Mouse (Mus musculus): ENCODE data around the gene Sh3rf1.

Sh3rf1 gene

DNA sequence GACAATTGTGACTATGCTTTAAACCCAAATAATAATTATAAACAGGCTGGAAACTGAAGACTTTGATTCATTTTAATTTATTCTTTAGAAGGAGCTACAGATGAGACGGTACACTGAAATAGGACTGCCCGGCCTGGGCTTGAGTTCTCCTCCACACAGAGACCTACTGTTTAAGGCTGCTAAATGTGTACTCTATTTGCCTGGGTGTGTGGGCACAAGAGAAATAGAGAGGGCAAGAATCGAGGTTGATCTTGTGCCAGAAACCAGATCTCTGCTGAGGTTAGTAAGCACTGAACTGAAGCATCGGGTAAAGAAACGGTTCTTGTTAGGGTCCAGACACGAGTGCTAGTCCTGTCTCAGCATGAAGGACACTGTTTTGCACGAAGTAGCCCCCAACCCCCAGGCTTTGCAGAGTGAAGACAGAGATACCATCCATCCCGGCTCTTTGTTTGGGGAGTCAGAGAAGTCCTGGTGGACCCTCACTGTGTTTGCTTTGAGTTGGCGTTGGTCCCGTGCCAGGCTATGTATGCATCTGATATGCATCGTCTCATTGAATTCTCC is 64.4 kb downstream of the Sh3rf1 start:
- no peak for DNase-seq

DNA sequence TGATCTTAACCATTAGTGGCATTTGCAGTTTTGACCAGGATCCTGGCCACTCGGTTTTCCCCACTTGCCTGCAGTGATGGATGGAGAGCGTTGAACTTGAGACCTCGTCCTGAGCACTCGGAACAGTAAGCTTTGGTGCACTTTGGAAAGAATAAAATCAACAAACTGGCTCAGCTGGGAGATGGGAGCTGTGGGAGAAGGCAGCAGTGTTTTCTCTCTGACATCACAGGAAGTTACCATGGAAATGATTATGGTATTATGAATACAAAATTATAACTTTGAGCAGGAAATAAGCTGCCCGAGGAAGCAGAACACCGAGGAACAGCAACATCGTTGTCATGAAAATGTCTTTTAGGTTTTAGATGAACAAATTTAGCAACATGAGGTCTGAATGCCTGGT is 65.0 kb downstream of the Sh3rf1 start:
- no peak for DNase-seq

DNA sequence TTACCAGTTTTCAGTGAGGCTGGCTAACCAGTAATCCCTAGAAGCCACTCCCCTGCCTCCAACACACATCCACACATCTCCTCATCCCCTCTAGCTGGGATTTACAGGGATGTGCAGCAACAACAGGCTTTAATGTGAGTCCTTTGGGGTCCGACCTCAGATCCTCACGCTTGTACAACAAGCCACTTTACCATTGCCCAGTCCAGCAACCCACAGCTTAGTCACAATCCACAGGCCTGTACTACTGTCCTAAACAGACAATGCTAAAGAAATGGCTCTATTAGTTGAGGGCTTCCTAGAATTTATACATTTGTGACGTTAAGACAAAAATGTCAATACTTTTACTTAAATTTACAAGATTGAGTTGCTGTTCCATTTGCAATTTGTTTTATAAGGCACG is 71.4 kb downstream of the Sh3rf1 start:
- DNase-seq = no peak

DNA sequence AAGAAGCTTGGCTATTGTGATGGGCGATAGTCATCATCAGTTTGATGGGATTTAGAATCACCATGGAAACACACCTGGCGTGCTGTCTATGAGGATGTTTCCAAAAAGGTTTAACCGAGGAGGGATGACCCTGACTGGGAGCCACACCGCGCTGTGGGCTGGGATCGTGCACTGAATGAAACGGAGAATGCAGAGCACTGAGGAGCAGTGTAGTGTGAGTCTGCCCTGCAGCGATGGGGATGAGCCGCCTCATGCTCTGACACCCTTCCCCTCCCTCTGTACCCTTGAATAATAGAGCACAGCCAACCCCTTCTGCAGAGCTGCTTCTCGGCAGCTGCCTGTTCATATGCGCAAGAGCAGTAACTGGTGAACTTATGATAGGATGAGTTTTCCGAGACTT is 71.8 kb downstream of the Sh3rf1 start:
- no peak for DNase-seq

DNA sequence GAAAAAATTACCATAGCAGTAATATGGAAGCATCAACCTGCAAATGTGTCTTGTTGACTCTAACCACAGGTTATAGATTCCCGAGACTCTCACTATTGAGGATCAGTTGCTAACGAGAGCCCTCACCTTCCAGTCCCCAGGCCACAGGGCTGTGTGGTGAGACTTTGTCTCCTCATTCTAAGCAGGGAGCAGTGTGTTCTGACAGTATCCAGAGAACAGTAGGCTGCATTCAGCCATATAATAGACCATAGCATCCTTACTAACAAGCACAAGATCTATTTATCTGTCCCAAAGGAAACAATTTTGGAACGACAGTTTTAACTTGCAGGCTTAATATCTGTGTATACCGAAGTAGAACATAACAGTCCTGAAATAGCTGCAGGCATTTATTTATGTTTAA is 75.2 kb downstream of the Sh3rf1 start:
- DNase-seq = no peak

DNA sequence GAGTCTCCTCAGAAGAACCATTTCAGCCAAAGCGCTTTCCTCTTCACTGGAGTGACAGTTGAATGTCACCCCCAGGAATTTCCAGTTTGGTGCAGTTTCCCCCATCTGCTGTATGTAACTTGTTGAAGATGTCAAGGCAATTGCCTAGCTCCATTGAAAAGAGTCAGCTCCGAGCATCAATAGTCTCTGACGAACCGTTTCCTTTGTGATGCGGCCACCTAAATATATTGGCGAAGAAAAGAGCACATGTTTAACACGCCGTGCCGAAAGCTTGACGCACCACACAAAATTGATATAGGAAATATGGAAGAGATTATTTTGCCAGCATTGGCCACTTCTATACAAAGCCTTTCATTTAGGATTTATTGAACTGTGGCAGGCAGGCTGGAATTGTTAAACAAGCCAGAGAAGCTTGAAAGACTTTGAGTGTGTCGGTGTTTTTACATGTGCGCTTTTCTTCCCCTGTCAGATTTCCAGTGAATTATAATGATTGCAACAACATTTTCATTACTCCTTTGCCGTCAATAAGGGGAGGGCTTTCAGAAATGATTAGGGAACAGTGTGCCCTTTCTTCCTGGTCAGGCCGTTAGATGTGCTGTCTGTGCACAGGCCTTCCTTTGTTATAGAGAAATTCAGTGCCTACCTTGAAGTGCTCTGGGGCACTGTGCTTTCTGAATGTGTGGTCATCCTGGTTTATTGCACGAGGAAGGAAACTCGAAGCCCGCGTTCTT is 77.8 kb downstream of the Sh3rf1 start:
- DNase-seq = no peak

DNA sequence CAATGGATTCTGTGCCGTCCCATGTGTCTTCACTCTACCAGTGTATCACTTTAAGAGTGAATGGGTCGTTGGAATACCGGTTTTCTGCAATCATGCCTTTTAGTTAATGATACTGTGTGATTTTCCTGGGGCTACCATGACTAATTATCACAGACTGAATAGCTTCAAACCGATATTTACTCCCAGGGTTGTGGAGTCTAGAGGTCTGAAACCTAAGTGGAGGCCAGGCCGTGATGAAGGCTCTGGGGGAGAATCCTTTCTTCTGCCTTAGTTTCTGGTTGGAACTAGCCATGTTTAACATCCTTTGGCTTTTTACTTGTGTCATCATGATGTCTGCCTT is 78.3 kb downstream of the Sh3rf1 start:
- DNase-seq = no peak

DNA sequence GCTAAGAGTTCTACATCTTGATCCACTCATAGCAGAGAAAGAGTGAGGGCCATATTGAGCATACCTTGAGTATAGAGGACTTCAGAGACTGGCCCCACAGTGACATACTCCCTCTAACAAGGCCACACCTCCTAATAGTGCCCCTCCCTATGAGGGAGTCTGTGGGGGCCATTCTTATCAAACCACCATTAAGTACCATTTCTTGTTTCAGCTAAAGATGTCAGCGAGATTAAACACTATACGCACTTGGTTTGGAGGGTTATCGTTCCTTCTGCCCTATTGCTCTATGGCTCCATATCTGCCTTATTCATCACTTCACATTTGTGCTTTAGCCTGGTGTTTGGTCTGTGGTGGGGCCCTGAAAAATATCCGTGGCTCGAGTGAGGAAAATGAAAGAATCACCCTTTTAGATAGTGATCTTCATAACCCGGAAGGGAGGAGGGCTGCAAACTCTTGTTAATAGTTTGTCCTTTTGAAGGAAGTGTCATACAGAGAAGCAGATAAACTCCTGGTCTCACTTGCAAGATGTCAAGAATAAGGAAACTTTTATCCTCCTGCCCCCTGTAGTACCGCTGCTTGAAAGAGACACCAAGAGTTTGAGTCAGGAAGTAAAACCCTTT is 81.9 kb downstream of the Sh3rf1 start:
- no peak for DNase-seq

DNA sequence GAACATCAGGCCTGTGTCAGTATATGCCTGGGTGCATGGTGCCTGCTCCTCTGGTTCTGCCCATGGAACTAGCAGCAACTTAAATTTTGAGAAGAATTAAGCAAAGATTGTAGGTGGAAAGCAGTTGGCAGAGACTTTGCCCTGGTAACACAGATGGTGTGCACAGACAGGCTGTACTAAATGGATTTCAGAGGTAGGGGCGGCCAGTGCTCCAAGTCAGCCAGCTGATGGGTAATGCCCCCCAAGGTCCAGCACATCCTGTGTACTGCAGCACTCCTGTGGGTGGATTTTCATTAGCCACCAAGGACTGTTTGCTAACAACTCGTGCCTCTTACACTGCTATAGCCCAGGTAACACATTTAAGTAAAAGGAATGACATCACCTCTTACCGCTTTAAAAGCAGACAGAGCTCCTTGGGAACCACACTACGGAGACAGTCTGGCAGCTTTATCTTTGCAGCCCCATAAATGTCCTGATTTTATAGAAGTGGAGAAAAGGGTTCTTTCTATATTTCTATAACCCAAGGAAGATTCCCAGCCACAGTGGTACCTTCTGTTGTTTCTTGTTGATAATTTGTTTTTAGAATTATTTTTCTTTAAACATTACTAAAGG is 82.9 kb downstream of the Sh3rf1 start:
- DNase-seq = peak; percentile 64

DNA sequence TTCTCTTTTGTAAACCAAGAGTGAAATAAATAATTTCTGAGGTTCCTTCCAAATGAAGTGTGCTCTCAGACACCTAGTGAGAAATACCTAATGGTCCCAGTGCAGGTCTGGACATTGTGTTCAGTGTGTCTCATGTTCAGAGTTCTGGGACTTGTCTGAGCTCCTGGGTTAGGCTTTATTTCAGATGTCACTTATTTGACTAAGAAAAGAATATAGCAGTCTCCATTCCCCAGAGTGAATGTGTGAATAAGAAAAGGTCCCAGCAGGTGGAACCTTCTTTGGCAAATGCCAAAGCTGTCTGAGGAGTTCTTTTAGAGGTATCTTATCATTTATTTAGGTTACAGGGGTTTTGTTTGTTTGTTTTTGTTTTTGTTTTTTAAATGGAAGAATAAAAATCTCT is 85.2 kb downstream of the Sh3rf1 start:
- DNase-seq = no peak

DNA sequence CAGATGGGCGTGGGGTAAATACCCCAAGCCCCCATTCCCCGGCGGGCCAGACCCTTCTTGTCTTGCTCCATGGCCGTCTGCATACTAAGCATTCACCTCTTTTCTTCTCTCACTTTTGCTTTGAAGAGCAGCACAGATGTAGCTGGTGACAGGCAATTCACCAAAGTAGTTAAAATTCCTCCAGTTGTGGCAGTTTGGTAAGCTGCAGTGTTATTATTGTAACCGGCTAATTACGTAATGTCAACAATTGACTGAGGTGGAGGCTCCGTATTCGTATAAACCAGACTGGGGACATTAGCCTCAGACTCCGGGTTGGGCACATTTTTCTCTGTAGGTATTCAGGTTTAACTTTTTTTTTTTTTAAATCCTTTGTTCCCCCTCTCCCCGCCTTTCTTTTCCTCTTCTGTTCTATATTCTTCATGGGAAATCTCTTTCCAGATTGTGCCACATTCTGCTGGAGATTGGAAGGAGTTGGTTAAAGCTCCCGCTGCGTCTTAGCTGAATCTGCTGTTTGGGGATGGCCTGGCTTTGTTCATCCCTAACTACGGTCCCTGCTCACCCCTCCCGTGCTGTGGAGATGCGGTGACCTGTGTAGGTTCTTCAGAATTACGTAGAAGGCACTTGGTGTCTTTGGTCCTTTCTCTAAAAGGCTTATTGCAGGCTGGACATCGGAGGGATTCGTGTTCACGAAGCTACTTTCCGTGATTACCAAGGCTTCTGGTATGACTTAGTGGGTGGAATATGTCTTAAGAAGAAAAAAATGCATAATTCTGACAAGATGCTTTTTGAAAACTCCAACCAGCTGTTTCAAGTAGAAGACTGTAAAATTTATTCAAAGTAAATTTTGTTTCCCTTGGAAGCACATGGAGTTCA is 86.1 kb downstream of the Sh3rf1 start:
- peak; percentile 27 for DNase-seq

DNA sequence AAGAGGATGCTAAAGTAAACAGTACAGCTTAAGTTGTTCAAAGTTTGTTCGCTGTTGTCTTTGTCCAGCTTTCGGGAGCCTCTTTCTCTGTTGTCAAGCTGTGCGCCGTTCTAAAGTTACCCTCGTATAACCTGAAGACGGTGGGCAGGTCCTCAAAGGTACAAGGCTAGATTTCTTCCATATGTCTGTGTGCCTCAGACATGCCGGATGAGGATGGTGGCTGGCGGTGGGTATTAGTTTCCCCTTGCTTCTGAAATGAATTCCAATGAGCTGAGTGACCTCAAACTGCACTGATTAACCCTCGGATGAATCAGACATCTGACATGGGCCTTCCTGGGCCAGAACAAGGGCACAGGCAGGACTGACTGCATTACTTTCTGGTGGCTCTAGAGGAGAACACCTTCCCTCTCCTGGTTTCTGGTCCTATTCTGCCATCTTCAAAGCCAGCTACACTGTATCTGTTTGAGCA is 86.8 kb downstream of the Sh3rf1 start:
- DNase-seq = no peak

DNA sequence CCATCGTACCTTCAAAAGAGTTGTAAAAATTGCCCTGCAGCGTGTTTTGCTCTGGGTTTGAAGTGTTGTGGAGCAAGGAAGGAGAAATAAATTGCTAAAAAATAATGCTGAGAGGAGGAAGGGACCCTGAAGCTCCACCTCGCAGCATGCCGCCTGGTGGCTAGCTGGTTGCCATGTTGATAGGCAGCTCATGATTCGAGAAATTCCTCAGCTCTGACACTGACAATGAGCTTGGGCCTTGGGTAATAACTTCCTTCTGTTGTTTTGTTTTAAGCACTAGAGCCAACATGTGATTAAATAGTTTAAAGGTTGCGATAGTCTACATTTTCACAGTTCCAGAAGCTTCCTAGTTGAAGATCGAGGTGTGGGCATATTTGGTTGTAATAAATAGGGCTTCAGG is 89.3 kb downstream of the Sh3rf1 start:
- no peak for DNase-seq

DNA sequence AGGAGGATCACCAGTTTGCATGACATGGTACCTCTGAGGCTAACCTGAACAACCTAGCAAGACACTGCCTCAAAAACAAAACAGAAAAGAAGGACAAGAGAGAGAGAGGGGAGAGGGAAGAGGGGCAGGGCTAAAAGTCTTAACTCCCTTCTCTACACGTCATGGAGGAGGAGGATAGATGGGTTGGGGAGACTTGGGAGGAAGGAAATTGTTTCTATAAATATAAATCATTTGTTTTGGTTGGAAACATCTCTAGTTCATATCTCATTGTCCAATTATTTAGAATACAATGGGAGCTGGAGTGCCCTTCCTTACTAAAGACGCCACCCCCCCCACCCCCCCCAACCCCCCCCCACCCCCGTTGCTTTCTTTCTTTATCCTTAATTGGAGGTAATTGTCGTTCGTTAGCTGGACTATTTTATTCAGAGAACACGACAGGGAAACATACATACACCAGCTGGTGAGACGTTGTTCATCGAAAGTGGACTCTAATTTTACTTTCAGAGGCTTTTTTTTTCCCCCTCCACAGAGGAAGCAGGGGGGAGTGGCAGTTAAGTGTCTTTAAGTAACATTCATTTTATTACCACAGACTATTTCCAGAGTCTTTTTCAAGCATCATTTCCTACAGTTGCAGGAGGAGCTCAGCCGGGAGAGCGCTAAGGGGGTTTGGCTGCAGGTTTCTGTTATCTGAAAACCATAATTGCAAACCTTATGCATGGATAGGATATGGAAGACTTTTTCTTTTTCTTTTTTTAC is 92.5 kb downstream of the Sh3rf1 start:
- no peak for DNase-seq

DNA sequence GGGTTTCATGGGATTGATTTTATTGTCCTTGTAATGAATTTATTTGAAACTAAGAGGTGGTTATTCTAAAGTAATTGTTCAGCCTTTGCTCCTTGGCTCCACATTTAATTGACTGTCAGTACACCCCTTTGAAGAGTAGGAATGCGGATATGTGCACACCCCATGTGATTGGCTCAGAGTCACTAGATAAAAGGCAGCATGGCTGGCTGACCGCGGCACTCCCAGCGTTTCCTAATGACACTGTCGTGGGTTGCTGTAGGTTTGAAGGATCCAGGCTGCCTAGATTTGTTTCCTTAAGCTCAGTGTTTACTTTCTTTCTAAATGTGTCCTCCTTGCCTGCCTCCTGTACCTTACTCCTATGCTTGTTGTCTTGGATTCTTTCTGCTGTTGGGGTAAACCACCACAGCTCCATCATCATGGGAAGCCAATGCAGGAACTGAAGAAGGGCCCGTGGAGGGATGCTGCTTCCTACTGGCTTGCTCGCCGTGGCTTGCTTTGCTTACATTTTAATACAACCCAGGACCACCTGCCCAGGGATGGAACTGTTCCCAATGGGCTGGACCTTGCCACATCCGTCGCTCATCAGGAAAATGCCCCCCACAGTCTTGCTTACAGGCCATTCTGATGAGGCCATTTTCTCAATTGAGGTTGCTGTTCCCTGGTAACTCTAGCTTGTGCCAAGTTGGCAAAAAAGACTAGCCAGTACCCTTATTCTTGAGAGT is 93.3 kb downstream of the Sh3rf1 start:
- DNase-seq = no peak

DNA sequence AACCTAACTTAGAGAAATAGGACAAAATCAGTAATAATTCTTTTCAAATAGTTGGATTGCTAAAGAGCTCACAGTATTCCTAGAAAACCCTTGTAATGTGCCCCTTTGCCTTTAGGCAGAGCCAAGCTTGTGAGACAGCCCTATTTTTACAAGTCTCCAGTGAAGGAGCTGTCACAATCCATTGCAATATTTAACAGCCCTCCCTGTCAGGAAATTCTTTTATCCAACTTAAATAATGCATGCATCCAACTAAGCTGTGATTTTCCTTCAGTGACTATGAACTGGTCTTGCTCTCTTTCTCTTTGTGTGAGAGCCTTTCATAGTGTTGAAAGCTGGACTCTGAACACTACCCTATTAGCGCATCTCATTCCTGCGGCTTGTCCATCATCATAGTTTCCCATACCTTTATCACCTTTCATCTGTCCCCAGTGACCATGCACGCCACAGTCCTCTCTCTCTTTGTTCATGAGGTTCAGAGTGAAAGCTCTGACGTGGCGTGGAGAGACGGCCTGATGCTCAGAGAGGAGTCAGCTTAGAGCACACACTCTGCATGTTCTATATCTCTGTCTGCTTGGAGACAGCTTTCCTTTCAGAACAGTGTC is 94.0 kb downstream of the Sh3rf1 start:
- DNase-seq = no peak

DNA sequence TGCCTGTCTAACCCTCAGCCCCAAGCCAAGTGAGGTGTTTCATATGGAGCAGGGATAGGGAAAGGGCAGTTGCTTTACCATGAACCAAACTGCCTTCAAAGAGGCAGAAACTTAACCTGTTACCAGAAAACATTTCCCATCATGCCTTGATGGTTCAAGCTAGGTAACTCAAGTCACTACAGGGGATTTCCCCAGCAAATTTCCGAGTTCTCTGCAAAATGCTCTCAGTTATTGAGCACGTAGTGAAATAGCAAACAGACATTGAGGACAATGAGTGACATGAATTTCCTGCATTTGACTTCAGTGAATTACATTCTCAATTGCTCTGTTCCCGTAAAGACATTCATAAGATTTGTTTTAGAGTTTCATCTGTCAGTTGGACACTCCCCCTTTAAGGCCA is 97.5 kb downstream of the Sh3rf1 start:
- DNase-seq = no peak

DNA sequence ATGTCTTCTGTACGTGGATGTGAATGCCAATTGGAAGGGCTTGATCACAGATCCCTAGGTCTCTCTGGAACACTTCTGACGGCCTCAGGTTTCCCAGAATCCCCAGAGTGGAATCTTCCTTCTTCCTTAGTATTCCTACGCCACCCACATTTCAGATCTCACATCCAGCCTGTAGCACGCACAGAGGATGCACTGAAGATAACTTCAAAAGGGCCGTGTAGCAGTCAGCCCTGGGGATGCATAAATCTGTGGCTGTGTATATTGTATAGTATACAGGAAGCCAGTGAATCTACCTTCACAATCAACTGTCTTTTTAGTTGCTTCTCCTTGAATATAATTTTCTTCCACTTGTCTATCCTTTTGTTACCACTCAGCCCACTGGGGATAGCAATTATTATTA is 98.1 kb downstream of the Sh3rf1 start:
- DNase-seq = no peak

DNA sequence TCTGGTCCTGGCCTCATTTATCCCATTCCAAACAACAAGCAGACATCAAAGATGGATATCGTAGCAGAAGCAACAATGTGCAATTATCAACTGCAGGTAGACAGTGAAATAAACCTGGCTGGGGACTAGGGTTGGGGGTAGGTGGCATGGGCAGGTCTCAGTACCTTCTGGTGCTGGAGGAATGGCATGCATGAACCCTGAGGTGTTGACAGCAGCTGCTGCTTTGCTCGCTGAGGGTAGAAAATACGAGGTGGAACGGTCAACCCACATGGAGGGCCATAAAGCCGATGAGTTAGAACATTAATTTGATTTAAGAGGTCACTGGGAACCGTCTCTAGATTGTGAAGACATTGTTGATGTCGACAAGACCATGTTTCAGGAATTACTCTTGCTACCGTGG is 98.8 kb downstream of the Sh3rf1 start:
- DNase-seq = no peak

DNA sequence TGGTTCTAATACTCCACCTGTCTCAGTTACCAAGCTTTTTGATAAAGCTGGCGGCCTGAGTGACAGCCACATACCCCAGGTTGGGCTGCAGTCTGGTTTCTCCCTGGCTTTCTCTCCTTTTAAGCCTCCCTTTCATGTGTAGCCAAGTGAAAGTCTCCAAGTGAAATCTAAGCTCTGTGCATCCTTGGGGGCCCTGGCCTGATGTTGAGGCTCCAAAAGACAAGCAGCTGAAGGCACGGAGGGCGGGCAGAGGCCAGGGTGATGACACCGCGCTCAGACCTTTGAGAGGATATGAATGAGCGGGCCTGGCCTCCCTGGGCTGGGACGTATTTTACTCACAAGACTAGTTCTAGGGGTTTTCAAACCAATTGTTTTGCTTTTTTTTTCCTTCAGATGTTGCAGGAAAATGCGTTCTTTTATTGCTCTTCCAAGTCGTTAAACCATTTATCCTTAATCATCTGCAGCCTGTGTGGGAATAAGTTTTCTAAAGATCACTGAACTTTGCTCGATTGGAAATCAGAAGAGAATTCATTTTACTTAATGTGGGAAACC is 100.8 kb downstream of the Sh3rf1 start:
- no peak for DNase-seq
